Mouse (Mus musculus) kidney, embryonic 16.5 days (tissue): Measurements from ENCODE around the gene Olfr9. TPM values are rescaled to one million over a fixed set of nuclear protein-coding genes. Genes with fewer than 3 reads are reported as not detected.
"Not testable (repeated sequence)": the region's sequence is repeated elsewhere in the genome, so short reads cannot be mapped to it uniquely, and the experiment has no call there.

Experiments
- ATAC-seq: fragments of 200-750 bp; cut with Nextera tagmentation; 2 replicates; pipeline ENCODE4 v1.8.0; 2017; ENCODE audit warnings: moderate TSS enrichment; ENCODE audit not compliant: low FRiP score, low TSS enrichment
- H3K27ac ChIP-seq: fragments of 300-500 bp; sonication (generic); 2 replicates; pipeline ENCODE4 v1.5.1; 2014; ENCODE audit warnings: low read length
- H3K27me3 ChIP-seq: fragments of 300-500 bp; sonication (generic); 2 replicates; pipeline ENCODE4 v1.6.1; 2014; ENCODE audit warnings: low read length, control low read depth, mixed read lengths; ENCODE audit not compliant: insufficient read depth
- H3K36me3 ChIP-seq: fragments of 300-500 bp; sonication (generic); 2 replicates; pipeline ENCODE4 v1.6.1; 2014; ENCODE audit warnings: low read length, control low read depth, mixed read lengths; ENCODE audit not compliant: insufficient read depth
- H3K4me1 ChIP-seq: fragments of 300-500 bp; sonication (generic); 2 replicates; pipeline ENCODE4 v1.6.1; 2014; ENCODE audit warnings: low read length, control low read depth, mixed read lengths; ENCODE audit not compliant: insufficient read depth
- H3K4me2 ChIP-seq: fragments of 300-500 bp; sonication (generic); replicated peaks from 2 replicates; pipeline ENCODE4 v1.6.1; 2014; ENCODE audit warnings: low read depth, low read length
- H3K4me3 ChIP-seq: fragments of 300-500 bp; sonication (generic); 2 replicates; pipeline ENCODE4 v1.5.1; 2014; ENCODE audit warnings: mild to moderate bottlenecking, low read length
- H3K9ac ChIP-seq: fragments of 300-500 bp; sonication (generic); replicated peaks from 2 replicates; pipeline ENCODE4 v1.6.1; 2014; ENCODE audit warnings: low read length
- H3K9me3 ChIP-seq: fragments of 300-500 bp; sonication (generic); 2 replicates; pipeline ENCODE4 v1.6.1; 2016; ENCODE audit warnings: low read length, control low read depth
- WGBS: fragments of 180-500 bp; shearing (Covaris S2); extraction: QIAGEN DNeasy Blood & Tissue Kit; methylation state at CpG from one replicate; pipeline ENCODE4 v1.1.7; 2014; 5-methylcytosine and 5-hydroxymethylcytosine counted together
- polyA plus RNA-seq: library from polyadenylated mRNA; unstranded; fragments of >200 nt; fragmentation: Nextera tagmentation; extraction: Ambion mirVana; gene quantifications from 2 replicates; pipeline ENCODE4 v1.2.1, GENCODE M21; 2015

Gene Olfr9
- polyA plus RNA-seq, 1 experiment from 2014 or later = not detected

DNA sequence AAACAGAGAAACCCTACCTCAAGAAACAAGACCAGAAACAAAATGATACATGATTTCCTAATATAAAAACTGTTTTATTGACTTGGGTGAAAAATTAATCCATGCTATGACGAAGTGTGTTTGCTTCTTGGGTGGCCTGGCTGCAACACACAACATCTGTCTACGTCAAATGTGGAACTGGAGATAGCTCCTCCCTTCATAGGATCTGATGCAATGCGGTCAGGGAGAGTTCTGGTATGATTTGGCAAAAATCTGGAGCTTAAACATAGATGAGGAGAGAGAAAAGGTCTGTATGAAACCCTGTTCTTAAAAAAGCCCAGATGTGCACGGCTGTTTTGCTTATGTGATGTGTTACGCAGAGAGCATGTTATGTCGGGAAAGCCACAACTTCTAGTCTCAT lies 23.4 kb upstream of the Olfr9 start:
- no peak overlapping the region for H3K4me2 ChIP-seq
- no peak for ATAC-seq
- H3K36me3 ChIP-seq = no peaks in the 10 kb centered on the region
- no peaks in the 10 kb centered on the region for H3K27me3 ChIP-seq
- no peaks in the 10 kb centered on the region for H3K9me3 ChIP-seq
- no peaks in the 10 kb centered on the region for H3K4me1 ChIP-seq
- no peak overlapping the region for H3K4me3 ChIP-seq
- H3K9ac ChIP-seq = no peak overlapping the region
- WGBS = 85% methylated on average over 6 of the region's 6 CpGs
- H3K27ac ChIP-seq = no peak overlapping the region

DNA sequence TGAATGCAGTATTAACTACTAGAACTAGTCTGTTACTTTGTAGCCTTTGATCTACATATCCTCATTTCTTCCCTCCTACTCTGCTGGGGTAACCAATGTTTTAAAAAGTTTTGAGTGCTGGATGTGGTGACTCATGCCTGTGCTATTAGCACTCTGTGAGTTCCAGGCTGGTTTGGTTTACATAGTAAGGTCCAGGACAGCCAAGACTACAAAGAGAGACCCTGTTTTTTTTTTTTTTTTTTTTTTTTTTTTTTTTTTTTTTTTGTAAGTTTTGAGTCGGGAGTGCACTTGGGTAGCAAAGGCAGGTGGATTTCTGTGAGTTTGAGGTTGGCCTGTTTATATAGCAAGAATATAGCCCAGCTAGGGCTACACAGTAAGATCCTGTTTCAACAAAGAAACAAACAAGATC lies 20.9 kb upstream of the Olfr9 start:
- H3K9me3 ChIP-seq = no peaks in the 10 kb centered on the region
- H3K9ac ChIP-seq = no peak overlapping the region
- H3K4me3 ChIP-seq = no peak overlapping the region
- ATAC-seq = no peak
- no peaks in the 10 kb centered on the region for H3K36me3 ChIP-seq
- no peaks in the 10 kb centered on the region for H3K27me3 ChIP-seq
- H3K4me2 ChIP-seq = no peak overlapping the region
- 23% methylated on average over 1 of the region's 1 CpGs for WGBS
- no peaks in the 10 kb centered on the region for H3K4me1 ChIP-seq
- H3K27ac ChIP-seq = no peak overlapping the region

DNA sequence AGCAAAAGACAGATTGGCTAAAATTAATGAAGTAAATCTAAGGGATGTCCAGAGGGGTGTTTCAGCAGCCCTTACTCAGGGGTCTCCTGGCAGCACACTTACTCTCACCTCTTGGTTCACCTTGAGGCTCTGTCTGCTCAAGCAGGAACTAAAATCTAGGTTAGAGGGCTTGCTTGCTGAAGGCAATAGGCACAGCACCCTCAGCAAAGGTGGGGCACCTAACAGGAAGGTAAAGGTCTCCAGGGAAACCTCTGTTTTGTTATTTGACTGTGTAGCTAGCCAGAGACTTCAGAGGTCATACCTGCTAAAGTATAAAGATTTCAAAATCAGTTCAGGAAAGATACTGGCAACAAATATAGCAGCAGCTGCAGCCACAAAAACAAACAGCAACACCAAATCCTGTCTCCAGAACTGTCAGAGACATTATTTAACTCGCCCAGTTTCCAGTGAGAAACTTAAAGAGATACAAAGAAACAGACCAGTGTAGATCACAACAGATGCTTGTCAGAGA lies 18.4 kb upstream of the Olfr9 start:
- ATAC-seq = no peak
- Histone ChIP-seq H3K4me3 (no peak overlapping the region), H3K36me3 (no peaks in the 10 kb centered on the region), H3K9me3 (no peaks in the 10 kb centered on the region), H3K27ac (no peak overlapping the region), H3K4me1 (no peaks in the 10 kb centered on the region), H3K4me2 (no peak overlapping the region), H3K27me3 (no peaks in the 10 kb centered on the region), H3K9ac (no peak overlapping the region)
- 44% methylated on average over 1 of the region's 1 CpGs for WGBS

DNA sequence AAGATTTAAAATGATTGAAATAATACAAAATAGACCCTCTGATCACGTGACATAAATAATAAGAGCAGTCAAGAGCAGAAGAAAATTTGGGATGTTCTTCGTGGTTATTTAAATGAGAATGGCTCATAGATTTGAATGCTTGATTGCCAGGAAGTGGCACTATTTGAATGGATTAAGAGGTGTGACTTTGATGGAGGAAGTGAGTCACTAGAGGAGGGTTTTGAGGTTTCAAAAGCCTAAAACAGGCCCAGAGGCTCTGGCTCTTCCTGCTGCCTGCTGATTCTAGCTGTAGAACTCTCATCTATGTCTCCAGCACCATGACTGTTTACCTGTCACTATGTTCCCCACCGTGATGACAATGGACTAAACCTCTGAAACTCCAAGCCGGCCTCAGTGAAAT lies 16.4 kb upstream of the Olfr9 start:
- no peaks in the 10 kb centered on the region for H3K4me1 ChIP-seq
- H3K36me3 ChIP-seq = no peaks in the 10 kb centered on the region
- no peak for ATAC-seq
- WGBS = 75% methylated on average over 4 of the region's 4 CpGs
- H3K4me2 ChIP-seq = no peak overlapping the region
- no peaks in the 10 kb centered on the region for H3K27me3 ChIP-seq
- H3K27ac ChIP-seq = no peak overlapping the region
- no peak overlapping the region for H3K9ac ChIP-seq
- no peaks in the 10 kb centered on the region for H3K9me3 ChIP-seq
- H3K4me3 ChIP-seq = no peak overlapping the region

DNA sequence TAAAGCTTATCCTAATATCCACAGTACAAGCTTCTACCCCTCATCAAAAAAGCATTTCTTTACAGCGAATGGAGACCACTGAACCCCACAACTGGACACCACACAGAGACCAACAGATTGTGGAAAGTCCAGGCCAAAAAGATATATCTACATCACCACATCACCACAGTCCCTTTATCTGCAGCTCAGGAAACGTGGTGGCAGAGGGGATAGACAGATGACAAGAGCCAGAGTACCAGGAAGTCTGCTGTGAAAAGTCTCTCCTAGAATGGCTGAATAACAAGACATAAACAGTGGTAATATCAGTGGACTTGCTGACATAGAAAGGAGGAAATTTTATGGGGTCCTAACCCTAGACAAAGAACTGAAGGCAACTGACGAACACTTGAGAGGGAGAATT lies 12.8 kb upstream of the Olfr9 start:
- ATAC-seq = no peak
- Histone ChIP-seq H3K9me3 (no peaks in the 10 kb centered on the region), H3K4me2 (no peak overlapping the region), H3K27ac (no peak overlapping the region), H3K9ac (no peak overlapping the region), H3K4me3 (no peak overlapping the region), H3K4me1 (no peaks in the 10 kb centered on the region), H3K27me3 (no peaks in the 10 kb centered on the region), H3K36me3 (no peaks in the 10 kb centered on the region)
- WGBS = 61% methylated on average over 3 of the region's 3 CpGs

DNA sequence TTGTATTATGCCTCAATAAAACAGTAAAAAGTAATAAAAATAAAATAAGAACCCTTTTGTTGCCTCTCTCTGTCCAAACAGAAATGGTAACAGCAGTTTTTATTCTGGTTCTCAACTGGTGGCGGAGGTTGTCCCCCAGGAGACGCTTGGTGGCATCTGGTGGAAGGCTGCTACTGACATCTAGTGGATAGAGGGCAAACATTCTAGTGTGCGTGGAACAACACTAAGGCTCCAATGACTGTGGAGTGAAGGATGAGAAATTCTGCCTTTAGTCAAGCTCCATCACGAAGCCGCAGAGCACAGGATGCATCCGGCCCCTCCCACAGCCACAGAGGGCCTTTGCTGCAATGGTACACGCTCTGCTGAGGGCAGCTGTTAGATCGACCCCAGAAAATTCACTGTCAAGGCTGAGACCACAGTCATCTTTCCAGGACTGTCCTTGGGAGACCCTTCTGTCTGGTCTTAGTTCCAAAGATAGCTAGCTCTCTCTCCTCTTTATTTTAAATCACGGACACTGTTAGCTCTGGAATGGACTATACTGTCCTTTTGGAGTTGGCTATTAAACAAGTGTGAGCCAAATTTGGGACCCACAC lies 11.6 kb upstream of the Olfr9 start:
- no peak overlapping the region for H3K9ac ChIP-seq
- H3K9me3 ChIP-seq = no peaks in the 10 kb centered on the region
- 22% methylated on average over 9 of the region's 9 CpGs for WGBS
- no peak overlapping the region for H3K4me2 ChIP-seq
- no peaks in the 10 kb centered on the region for H3K36me3 ChIP-seq
- H3K27me3 ChIP-seq = no peaks in the 10 kb centered on the region
- H3K4me1 ChIP-seq = no peaks in the 10 kb centered on the region
- peak; percentile 83; the same call in 1 of the 2 replicates for ATAC-seq
- no peak overlapping the region for H3K27ac ChIP-seq
- no peak overlapping the region for H3K4me3 ChIP-seq

DNA sequence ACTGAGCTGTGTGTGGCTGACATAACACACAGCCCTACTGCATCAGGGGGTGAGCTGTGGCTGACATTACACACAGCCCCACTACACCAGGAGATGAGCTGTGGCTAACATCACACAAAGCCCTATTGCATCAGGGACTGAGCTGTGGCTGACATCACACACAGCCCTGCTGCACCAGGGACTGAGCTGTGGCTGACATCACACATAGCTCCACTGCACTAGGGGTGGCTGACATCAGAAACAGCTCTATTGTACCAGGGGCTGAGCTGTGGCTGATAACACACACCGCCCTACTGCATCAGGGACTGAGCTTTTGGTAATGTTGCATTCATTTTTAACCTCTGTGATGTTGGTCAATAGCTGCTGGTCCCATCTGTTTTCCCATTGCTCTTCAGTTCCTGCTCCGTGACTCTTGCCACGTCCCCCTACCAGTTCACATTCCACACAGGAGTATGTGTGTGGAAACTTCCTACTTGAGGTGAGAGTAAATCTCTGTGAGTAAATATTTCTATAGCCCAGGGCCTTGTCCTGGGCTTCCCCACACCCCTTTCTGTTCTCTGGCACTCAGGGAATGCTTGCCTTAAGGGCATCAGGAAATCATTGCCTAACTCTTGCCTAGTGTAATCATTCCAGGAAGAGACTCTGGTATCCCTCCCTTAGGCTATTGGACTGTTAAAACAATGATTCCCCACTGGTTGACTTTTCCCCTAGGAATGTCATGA lies 8.4 kb upstream of the Olfr9 start:
- no peaks in the 10 kb centered on the region for H3K27me3 ChIP-seq
- ATAC-seq = peak; percentile 73
- H3K9me3 ChIP-seq = no peaks in the 10 kb centered on the region
- WGBS = 79% methylated on average over 3 of the region's 3 CpGs
- H3K4me3 ChIP-seq = no peak overlapping the region
- no peak overlapping the region for H3K27ac ChIP-seq
- H3K4me1 ChIP-seq = no peaks in the 10 kb centered on the region
- no peak overlapping the region for H3K4me2 ChIP-seq
- H3K36me3 ChIP-seq = no peaks in the 10 kb centered on the region
- H3K9ac ChIP-seq = no peak overlapping the region

DNA sequence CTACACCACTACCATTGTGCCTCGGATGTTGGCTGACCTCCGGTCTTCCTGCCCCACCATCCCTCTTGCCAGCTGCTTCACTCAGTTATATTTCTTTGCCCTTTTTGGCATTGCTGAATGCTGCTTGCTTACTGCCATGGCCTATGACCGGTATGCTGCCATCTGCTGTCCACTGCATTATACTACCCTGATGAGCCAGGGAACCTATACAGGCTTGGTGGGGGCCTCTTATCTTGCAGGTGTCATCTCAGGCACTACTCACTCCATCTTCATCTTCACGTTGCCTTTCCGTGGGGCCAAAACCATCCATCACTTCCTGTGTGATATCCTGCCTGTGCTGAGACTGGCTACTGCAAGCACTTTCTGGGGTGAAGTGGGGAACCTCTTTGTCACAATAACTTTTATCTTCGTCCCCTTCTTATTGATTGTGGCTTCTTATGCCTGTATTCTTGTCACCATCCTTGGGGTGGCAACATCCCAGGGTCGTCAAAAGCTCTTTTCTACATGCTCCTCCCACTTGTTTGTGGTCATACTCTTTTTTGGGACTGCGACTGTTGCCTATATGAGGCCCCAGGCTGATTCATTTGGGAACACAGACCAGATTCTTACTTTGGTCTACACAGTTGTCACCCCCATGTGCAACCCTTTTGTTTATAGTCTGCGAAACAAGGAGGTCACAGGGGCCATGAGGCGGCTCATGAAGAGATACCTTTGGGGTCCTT lies 1.1 kb downstream of the Olfr9 start:
- H3K4me2 ChIP-seq, H3K9ac ChIP-seq, H3K27me3 ChIP-seq, ATAC-seq, H3K4me1 ChIP-seq, H3K4me3 ChIP-seq, H3K9me3 ChIP-seq, H3K36me3 ChIP-seq, H3K27ac ChIP-seq: not testable (repeated sequence)
- WGBS = 67% methylated on average over 5 of the region's 10 CpGs

DNA sequence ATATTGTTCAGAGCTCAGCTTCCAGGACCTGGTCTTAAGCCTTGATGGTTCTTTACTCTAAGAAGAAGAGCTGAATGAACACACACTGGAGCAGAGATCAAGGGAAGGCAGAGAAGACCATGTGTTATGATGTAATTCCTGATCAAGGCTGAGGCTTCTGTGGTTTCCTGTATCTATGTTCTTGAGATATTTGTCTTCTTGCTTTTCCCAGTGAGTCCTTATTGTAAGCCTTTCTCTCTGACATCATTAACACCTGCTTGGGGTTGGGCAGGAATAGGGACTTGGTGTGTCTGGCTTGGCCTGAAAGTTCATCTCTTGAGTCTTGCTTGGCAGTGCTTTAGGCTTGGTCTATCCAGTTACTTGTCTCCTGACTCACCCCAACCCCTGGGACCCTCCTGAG lies 1.8 kb downstream of the Olfr9 start:
- no peak overlapping the region for H3K9ac ChIP-seq
- H3K27ac ChIP-seq = no peak overlapping the region
- H3K4me3 ChIP-seq = no peak overlapping the region
- no peaks in the 10 kb centered on the region for H3K36me3 ChIP-seq
- no peak overlapping the region for H3K4me2 ChIP-seq
- H3K4me1 ChIP-seq = no peaks in the 10 kb centered on the region
- H3K27me3 ChIP-seq = no peaks in the 10 kb centered on the region
- no peak for ATAC-seq
- no peaks in the 10 kb centered on the region for H3K9me3 ChIP-seq

DNA sequence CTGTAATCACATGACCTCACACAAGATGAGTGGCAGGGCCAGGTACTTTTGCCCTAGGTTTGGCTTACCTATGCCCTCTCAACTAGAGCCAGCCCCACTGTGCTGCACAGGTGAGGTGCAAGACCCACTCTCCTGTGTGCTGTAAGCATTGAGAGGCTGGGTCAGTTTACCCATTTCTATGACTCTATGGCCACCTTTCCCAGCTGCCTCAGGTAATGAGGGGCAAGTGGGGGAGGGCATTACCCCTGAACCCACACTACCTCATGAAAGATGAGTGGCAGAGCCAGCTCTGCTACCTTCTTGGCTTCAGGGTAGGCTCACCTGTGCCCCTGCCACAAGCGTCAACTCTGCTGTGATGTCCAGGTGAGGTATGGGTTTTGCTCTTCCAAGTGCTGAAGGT lies 6.6 kb downstream of the Olfr9 start:
- no peaks in the 10 kb centered on the region for H3K4me1 ChIP-seq
- H3K9me3 ChIP-seq = no peaks in the 10 kb centered on the region
- no peak overlapping the region for H3K4me3 ChIP-seq
- no peak overlapping the region for H3K27ac ChIP-seq
- no peak overlapping the region for H3K9ac ChIP-seq
- no peaks in the 10 kb centered on the region for H3K36me3 ChIP-seq
- ATAC-seq = no peak
- H3K4me2 ChIP-seq = no peak overlapping the region
- 95% methylated on average over 1 of the region's 1 CpGs for WGBS
- H3K27me3 ChIP-seq = no peaks in the 10 kb centered on the region
